Mouse (Mus musculus) large intestine, adult 2 months (tissue): ENCODE measurements at regions not wholly inside any gene's neighbourhood (a gene's known extent, or its start where the extent isn't known, plus 50 kb on each side); places are given as distances from the start of the nearest gene placed in this dataset.

ENCODE experiments used
- DNase-seq: peaks from one replicate; pipeline ENCODE4 v3.0.0-alpha.2; 2012; ENCODE audit warnings: low read depth, low spot score
- WGBS: fragments of 180-500 bp; shearing (Covaris S2); methylation state at CpG from one replicate; pipeline ENCODE4 v1.1.7; 2018; 5-methylcytosine and 5-hydroxymethylcytosine counted together

- WGBS: 30% methylated on average over 9 of the region's 9 CpGs
- DNase-seq: no peak
These were observed 424.8 kb upstream of the Smim15 start for GRCm38 (mm10) chr13:107619430-107619927.

GRCm38 (mm10) chr13:107618796-107619429, 425.3 kb upstream of the Smim15 start:
- WGBS: 40% methylated on average over 15 of the region's 15 CpGs
- DNase-seq: no peak

- 52% methylated on average over 8 of the region's 8 CpGs for WGBS
These were observed 425.9 kb upstream of the Smim15 start for GRCm38 (mm10) chr13:107618369-107618771.

GRCm38 (mm10) chr13:107617582-107617981, 426.7 kb upstream of the Smim15 start:
- WGBS: 69% methylated on average over 2 of the region's 2 CpGs

More at GRCm38 (mm10) chr13:107618369-107618771, 425.9 kb upstream of the Smim15 start:
- DNase-seq: no peak

GRCm38 (mm10) chr13:107616775-107617174, 427.5 kb upstream of the Smim15 start:
- DNase-seq: no peak
- 64% methylated on average over 4 of the region's 4 CpGs for WGBS

More at GRCm38 (mm10) chr13:107617582-107617981, 426.7 kb upstream of the Smim15 start:
- no peak for DNase-seq

- 52% methylated on average over 3 of the region's 3 CpGs for WGBS
- DNase-seq: no peak
These were observed 435.2 kb upstream of the Smim15 start for GRCm38 (mm10) chr13:107608996-107609503.

- WGBS: 63% methylated on average over 4 of the region's 4 CpGs
- no peak for DNase-seq
These were observed 437.0 kb upstream of the Smim15 start for GRCm38 (mm10) chr13:107607294-107607693.

- WGBS: 51% methylated on average over 5 of the region's 5 CpGs
- no peak for DNase-seq
These were observed 442.1 kb upstream of the Smim15 start for GRCm38 (mm10) chr13:107602149-107602548.

GRCm38 (mm10) chr13:107601132-107601439, 443.2 kb upstream of the Smim15 start:
- DNase-seq: no peak
- WGBS: 89% methylated on average over 4 of the region's 4 CpGs

GRCm38 (mm10) chr13:107600331-107601131, 443.7 kb upstream of the Smim15 start:
- no peak for DNase-seq
- WGBS: 44% methylated on average over 20 of the region's 22 CpGs

GRCm38 (mm10) chr13:107599094-107599644, 445.1 kb upstream of the Smim15 start:
- no peak for DNase-seq
- WGBS: 54% methylated on average over 4 of the region's 4 CpGs

- 29% methylated on average over 1 of the region's 1 CpGs for WGBS
- no peak for DNase-seq
These were observed 445.9 kb upstream of the Smim15 start for GRCm38 (mm10) chr13:107598391-107598790.

GRCm38 (mm10) chr13:107597217-107597616, 447.0 kb upstream of the Smim15 start:
- no peak for DNase-seq
- 39% methylated on average over 2 of the region's 2 CpGs for WGBS

- 68% methylated on average over 2 of the region's 2 CpGs for WGBS
These were observed 448.1 kb upstream of the Smim15 start for GRCm38 (mm10) chr13:107596183-107596582.

GRCm38 (mm10) chr13:107588399-107589002, 455.7 kb upstream of the Smim15 start:
- WGBS: 70% methylated on average over 9 of the region's 9 CpGs
- DNase-seq: no peak

More at GRCm38 (mm10) chr13:107596183-107596582, 448.1 kb upstream of the Smim15 start:
- DNase-seq: no peak

GRCm38 (mm10) chr13:107587678-107588077, 456.6 kb upstream of the Smim15 start:
- DNase-seq: no peak
- 39% methylated on average over 8 of the region's 8 CpGs for WGBS

GRCm38 (mm10) chr13:107585936-107586335, 458.3 kb upstream of the Smim15 start:
- WGBS: 87% methylated on average over 9 of the region's 9 CpGs
- no peak for DNase-seq

GRCm38 (mm10) chr13:107585353-107585752, 458.9 kb upstream of the Smim15 start:
- DNase-seq: no peak
- 45% methylated on average over 4 of the region's 4 CpGs for WGBS

- 86% methylated on average over 6 of the region's 6 CpGs for WGBS
- DNase-seq: no peak
These were observed 465.3 kb upstream of the Smim15 start for GRCm38 (mm10) chr13:107578968-107579367.

GRCm38 (mm10) chr13:107577809-107578208, 466.4 kb upstream of the Smim15 start:
- no peak for DNase-seq
- WGBS: 72% methylated on average over 8 of the region's 8 CpGs
